Mouse (Mus musculus) ES-E14 (cell line): Measurements from ENCODE around the gene Sh3bp5l.
"Not testable (repeated sequence)": the region's sequence is repeated elsewhere in the genome, so short reads cannot be mapped to it uniquely, and the experiment has no call there.

Experiments
- HCFC1 ChIP-seq: IDR thresholded peaks from 2 replicates; pipeline ENCODE4 v1.6.1; 2012; ENCODE audit warnings: low read length, inconsistent platforms, borderline replicate concordance; ENCODE audit not compliant: insufficient read depth
- MAFK ChIP-seq: IDR thresholded peaks from 2 replicates; pipeline ENCODE4 v1.6.1; 2014; ENCODE audit warnings: mild to moderate bottlenecking, low read depth, low read length, inconsistent platforms; ENCODE audit not compliant: insufficient read depth
- ZC3H11A ChIP-seq: IDR thresholded peaks from 2 replicates; pipeline ENCODE4 v1.6.1; 2012; ENCODE audit warnings: low read depth, mild to moderate bottlenecking, inconsistent platforms, low read length, borderline replicate concordance
- ZNF384 ChIP-seq: IDR thresholded peaks from 2 replicates; pipeline ENCODE4 v1.6.1; 2012; ENCODE audit warnings: low read depth, low read length, inconsistent platforms

- not testable (repeated sequence) for TF ChIP-seq ZC3H11A, ZNF384, HCFC1, MAFK
These were observed 35.7 kb downstream of the Sh3bp5l start for GRCm38 (mm10) chr11:58366191-58366590.
